Mouse (Mus musculus) olfactory bulb, adult 2 months (tissue): ENCODE data around the gene Nfe2l1.

ENCODE experiments used
- CTCF ChIP-seq: fragments of 200-500 bp; IDR thresholded peaks from 2 replicates; pipeline ENCODE4 v1.5.1; 2012; ENCODE audit warnings: low read depth, mild to moderate bottlenecking, low read length, moderate library complexity; ENCODE audit not compliant: insufficient read depth
- POLR2A ChIP-seq: fragments of 200-500 bp; IDR thresholded peaks from 2 replicates; pipeline ENCODE4 v1.6.1; 2012; ENCODE audit warnings: mild to moderate bottlenecking, low read depth, low read length, moderate library complexity; ENCODE audit not compliant: insufficient read depth

GRCm38 (mm10) chr11:96867149-96867548 lies 37.4 kb upstream of the Nfe2l1 start:
- 0 out of 2 replicates have a peak, but pooled peaks have one; percentile 38 for TF ChIP-seq CTCF
- TF ChIP-seq POLR2A: no peak
